Mouse (Mus musculus): ENCODE measurements around the gene Gm21983.

DNA sequence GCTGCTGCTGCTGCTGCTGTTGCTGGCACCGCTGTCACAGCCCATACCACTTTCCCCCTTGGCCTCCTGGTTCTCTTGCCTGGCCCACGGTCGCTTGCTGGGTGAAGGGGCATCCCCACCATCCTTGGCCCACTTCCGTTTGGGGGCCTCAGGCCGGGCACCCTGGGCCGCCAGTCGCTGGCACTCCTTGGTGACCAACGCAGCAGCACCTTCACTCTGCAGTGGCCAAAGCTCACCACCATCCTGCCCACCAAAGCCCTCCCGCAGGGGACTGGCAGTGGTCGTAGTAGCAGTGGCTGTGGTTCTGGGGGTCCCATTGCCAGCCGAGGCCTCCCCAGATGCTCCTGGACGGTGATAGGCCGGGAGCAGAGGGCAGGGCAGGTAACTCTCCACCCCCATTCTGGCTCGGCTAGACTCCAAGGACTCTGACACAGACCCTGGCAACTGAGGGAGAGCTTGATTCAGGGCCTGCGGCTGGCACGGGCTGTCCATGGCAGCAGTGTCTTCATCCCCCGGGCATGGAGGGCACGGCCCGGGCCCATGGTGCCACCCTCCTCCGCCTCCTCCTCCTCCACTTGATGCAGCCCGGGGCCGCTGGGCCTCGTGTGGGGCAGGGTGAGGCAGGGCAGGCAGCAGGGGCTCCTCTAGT is 15.8 kb downstream of the Gm21983 start:
- TF ChIP-seq CTCF (IDR thresholded peaks at IDR 0.05; ENCODE audit: low read depth), result no peak
- TF ChIP-seq EP300 (IDR thresholded peaks at IDR 0.05; ENCODE audit: low read depth), result no peak
